Mouse (Mus musculus) heart, embryonic 12.5 days (tissue): ENCODE data around the gene Ptgdr. TPM values are rescaled to one million over a fixed set of nuclear protein-coding genes. Genes with fewer than 3 reads are reported as not detected.

Experiments
- polyA plus RNA-seq: library from polyadenylated mRNA; unstranded; fragments of >200 nt; fragmentation: Nextera tagmentation; extraction: Ambion mirVana; gene quantifications from 2 replicates; pipeline ENCODE4 v1.2.1, GENCODE M21; 2016

Gene Ptgdr
- polyA plus RNA-seq, 1 experiment from 2014 or later, result not detected

Other genes starting within 250 kb of the Ptgdr start
- gene Gm5624, start 231.4 kb downstream of the Ptgdr start, polyA plus RNA-seq, result not detected in 2 replicates
- gene Gm8257, start 152.9 kb downstream of the Ptgdr start, polyA plus RNA-seq, result not detected in 2 replicates
- gene Gm8267, start 109.0 kb downstream of the Ptgdr start, polyA plus RNA-seq, result not detected in 2 replicates
- 0.04 TPM in 1 of 2 replicates, not detected in the other for gene Ptger2, start 128.8 kb upstream of the Ptgdr start, polyA plus RNA-seq